Mouse (Mus musculus): Measurements from ENCODE around the gene Dnajc8. TPM values are rescaled to one million over a fixed set of nuclear protein-coding genes. Genes with fewer than 3 reads are reported as not detected.

The Dnajc8 gene
- 146 and 157 TPM in 2 replicates for polyA plus RNA-seq (2015; fragmentation: Nextera tagmentation; extraction: Ambion mirVana)

DNA sequence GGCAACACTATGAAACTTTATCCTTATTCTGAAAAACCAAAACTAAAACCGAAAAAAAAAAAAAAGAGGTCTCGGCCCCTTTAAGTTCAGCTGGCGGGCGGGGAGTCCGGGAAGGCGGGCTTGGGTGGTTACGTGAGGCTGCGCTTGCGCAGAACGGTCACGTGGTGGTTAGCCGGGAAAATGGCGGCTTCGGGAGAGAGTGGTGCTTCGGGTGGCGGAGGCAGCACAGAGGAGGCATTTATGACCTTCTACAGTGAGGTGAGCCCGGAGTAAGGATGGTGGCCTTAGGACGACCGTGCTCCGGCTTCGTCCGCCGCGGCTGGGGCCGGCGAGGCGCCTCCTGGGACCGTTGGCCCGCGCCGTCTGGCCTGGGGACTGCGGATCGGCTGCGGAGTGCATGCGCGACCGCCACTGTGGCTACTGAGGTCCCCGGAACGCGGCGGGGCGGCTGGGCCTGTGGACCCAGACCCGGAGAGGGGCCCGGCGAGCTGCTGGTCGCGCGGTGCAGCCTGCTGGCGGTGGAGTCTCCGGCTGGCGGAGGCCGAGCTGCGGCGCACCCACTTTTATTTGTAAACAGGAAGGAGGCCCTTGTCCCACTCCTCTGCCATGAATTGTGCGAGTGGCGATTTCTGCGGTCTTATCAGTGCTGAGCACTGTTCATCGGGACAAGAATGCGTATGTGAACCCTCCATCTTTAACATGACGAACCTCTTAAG, at the start of gene Dnajc8:
Dnajc8 (plus strand) TSS at position 145 of the 716 bp plus-strand sequence.
- H3K27me3 ChIP-seq: no peaks in the 10 kb centered on the region
- H3K9me3 ChIP-seq: no peaks in the 10 kb centered on the region
- H3K9ac ChIP-seq: peak within 1 kb of the TSS; percentile 82
- H3K27ac ChIP-seq: peak within 1 kb of the TSS; percentile 66
- H3K36me3 ChIP-seq: peaks cover 30% of the 10 kb centered on the region
- H3K4me2 ChIP-seq: peak within 1 kb of the TSS; percentile 70
- peaks cover 44% of the 10 kb centered on the region for H3K4me1 ChIP-seq
- H3K4me3 ChIP-seq: peak within 1 kb of the TSS; percentile 66
- ATAC-seq (ENCODE audit: borderline replicate concordance, extremely low read depth, low FRiP score, low TSS enrichment): peak; percentile 81
- WGBS: under 1% methylated on average over 59 of the region's 60 CpGs

DNA sequence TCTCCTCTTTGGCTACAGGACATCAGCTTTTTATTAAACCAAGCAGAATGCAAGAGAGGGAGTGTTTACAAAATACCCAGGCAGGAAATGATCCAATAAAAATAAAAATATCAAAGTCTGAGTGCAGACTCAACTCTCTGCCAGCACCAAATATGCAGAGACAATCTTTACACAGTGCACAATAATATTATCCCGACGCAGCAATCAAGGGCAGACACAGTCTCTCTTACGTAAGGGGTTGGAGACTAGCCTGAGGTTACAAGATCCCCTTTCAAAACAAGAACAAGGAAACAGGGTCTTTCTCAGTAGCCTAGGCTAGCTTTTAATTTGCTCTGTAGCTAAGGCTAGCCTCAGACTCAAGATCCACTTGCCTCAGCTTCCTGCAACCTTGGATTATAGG, 46.8 kb upstream of the Dnajc8 start:
- no peak overlapping the region for H3K27ac ChIP-seq
- H3K4me1 ChIP-seq: 0 out of 2 replicates have a peak, but pooled peaks cover 8% of the 10 kb centered on the region
- H3K9ac ChIP-seq: no peak overlapping the region

DNA sequence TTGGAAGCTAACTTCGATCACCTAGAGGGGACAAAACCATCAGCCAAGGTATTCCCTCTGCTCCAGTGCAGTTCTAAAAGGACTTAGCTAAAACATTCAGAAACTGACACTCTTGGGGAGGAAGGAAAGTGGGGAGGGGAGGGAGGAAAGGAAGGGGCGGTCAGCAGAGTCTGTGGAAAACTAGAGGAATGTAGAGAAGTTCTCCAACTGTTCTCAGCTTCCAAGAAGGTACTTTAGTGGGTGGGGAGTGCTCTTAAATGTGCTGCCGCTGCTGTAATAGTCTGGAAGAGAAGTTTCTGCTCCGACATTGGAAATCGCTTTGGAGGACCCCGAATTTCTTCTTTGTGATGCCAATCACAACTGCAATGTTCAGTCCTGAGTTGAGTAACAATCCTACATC, 46.4 kb upstream of the Dnajc8 start:
- H3K4me2 ChIP-seq: no peak overlapping the region
- H3K27me3 ChIP-seq: no peaks in the 10 kb centered on the region
- H3K9ac ChIP-seq: no peak overlapping the region
- no peak overlapping the region for H3K4me3 ChIP-seq
- H3K9me3 ChIP-seq: no peaks in the 10 kb centered on the region
- peaks cover 13% of the 10 kb centered on the region; the same call in 1 of the 2 replicates for H3K36me3 ChIP-seq
- 0 out of 2 replicates have a peak, but pooled peaks cover 8% of the 10 kb centered on the region for H3K4me1 ChIP-seq
- 53% methylated on average over 6 of the region's 6 CpGs for WGBS
- no peak for ATAC-seq (ENCODE audit: borderline replicate concordance, extremely low read depth, low FRiP score, low TSS enrichment)
- no peak overlapping the region for H3K27ac ChIP-seq

More for the DNA sequence above, 46.8 kb upstream of the Dnajc8 start:
- no peak for ATAC-seq (ENCODE audit: borderline replicate concordance, extremely low read depth, low FRiP score, low TSS enrichment)
- Histone ChIP-seq H3K4me2 (no peak overlapping the region), H3K36me3 (peaks cover 9% of the 10 kb centered on the region; the same call in 1 of the 2 replicates), H3K4me3 (no peak overlapping the region), H3K9me3 (no peaks in the 10 kb centered on the region), H3K27me3 (no peaks in the 10 kb centered on the region)
- 69% methylated on average over 3 of the region's 3 CpGs for WGBS

DNA sequence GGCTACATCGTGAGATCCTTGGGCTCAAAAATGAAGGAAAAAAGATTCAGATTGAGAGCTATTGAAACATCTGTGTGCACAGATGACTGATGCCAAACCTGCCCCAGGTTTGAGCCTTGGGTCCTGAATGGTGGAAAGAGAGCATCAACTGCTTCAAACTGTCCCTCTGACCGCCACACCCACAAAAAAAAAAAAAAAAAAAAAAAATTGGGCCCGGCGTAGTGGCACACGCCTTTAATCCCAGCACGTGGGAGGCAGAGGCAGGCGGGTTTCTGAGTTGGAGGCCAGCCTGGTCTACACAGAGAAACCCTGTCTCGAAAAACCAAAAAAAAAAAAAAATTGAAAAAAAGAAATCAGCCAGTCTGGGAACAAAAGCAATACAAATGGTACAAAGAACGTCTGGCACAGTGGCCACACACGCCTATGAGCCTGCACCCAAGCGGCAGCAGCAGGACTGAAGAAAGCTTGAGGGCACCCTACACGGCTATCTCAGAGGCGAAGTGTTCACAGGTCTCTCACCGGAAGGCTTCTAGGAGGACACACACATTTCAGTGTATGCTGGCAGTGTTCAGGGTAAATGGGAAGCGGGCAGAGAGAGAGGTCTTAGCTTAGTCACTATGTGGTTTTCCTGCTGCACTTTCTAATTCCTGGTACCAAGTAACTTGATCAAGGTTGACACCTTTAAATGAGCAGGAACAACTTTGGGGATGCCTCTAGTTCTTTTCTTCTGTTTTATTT, 44.9 kb upstream of the Dnajc8 start:
- H3K4me1 ChIP-seq: 0 out of 2 replicates have a peak, but pooled peaks cover 8% of the 10 kb centered on the region
- H3K4me3 ChIP-seq: no peak overlapping the region
- WGBS: 94% methylated on average over 15 of the region's 15 CpGs
- H3K9ac ChIP-seq: no peak overlapping the region
- H3K27me3 ChIP-seq: no peaks in the 10 kb centered on the region
- H3K4me2 ChIP-seq: no peak overlapping the region
- no peaks in the 10 kb centered on the region for H3K9me3 ChIP-seq
- peaks cover 21% of the 10 kb centered on the region for H3K36me3 ChIP-seq
- H3K27ac ChIP-seq: no peak overlapping the region
- ATAC-seq (ENCODE audit: borderline replicate concordance, extremely low read depth, low FRiP score, low TSS enrichment): no peak

DNA sequence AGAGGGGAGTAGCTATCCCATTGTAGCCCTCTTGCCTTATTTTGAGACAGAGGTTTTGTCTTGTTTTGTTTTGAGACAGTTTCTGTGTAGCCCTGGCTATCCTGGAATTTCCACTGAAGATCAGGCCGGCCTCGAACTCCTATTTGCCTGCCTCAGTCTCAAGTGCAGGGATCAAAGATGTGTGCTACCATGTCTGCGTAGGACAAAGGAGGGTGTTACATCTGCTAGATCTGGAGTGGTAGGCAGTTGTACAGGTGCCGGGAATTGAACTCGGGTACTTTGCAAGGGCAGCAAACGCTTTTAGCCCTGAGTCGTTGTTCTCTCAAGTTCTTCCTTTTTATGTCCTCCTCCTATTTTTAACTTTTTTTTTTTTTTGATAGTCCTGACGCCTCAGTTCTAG, 44.3 kb upstream of the Dnajc8 start:
- H3K4me2 ChIP-seq: no peak overlapping the region
- 0 out of 2 replicates have a peak, but pooled peaks cover 8% of the 10 kb centered on the region for H3K4me1 ChIP-seq
- no peaks in the 10 kb centered on the region for H3K9me3 ChIP-seq
- no peaks in the 10 kb centered on the region for H3K27me3 ChIP-seq
- ATAC-seq (ENCODE audit: borderline replicate concordance, extremely low read depth, low FRiP score, low TSS enrichment): no peak
- H3K9ac ChIP-seq: no peak overlapping the region
- 90% methylated on average over 8 of the region's 8 CpGs for WGBS
- H3K36me3 ChIP-seq: peaks cover 25% of the 10 kb centered on the region
- H3K4me3 ChIP-seq: no peak overlapping the region
- no peak overlapping the region for H3K27ac ChIP-seq

DNA sequence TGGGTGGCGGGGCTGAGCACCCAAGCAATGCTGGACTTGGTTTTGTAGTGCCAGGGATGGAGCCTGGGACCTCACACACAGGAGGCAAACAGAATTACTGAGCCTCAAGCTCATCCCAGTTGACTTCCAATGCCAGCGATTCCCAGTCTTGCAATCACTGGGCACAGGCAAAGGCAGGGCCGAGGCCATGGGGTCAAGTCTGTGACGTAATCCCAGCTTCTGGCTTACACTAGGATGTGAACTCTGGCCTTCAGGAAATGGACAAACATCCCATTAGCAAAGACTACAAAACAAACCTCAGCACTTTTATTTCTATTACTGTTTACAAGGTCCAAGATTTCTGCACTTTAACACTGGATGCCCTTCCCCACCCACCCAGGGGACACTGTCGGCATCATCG, 43.6 kb upstream of the Dnajc8 start:
- no peak for ATAC-seq (ENCODE audit: borderline replicate concordance, extremely low read depth, low FRiP score, low TSS enrichment)
- peaks cover 31% of the 10 kb centered on the region for H3K36me3 ChIP-seq
- WGBS: 69% methylated on average over 6 of the region's 6 CpGs
- no peaks in the 10 kb centered on the region for H3K27me3 ChIP-seq
- no peaks in the 10 kb centered on the region for H3K9me3 ChIP-seq
- no peak overlapping the region for H3K27ac ChIP-seq
- 0 out of 2 replicates have a peak, but pooled peaks cover 8% of the 10 kb centered on the region for H3K4me1 ChIP-seq
- no peak overlapping the region for H3K9ac ChIP-seq
- H3K4me2 ChIP-seq: no peak overlapping the region
- no peak overlapping the region for H3K4me3 ChIP-seq

DNA sequence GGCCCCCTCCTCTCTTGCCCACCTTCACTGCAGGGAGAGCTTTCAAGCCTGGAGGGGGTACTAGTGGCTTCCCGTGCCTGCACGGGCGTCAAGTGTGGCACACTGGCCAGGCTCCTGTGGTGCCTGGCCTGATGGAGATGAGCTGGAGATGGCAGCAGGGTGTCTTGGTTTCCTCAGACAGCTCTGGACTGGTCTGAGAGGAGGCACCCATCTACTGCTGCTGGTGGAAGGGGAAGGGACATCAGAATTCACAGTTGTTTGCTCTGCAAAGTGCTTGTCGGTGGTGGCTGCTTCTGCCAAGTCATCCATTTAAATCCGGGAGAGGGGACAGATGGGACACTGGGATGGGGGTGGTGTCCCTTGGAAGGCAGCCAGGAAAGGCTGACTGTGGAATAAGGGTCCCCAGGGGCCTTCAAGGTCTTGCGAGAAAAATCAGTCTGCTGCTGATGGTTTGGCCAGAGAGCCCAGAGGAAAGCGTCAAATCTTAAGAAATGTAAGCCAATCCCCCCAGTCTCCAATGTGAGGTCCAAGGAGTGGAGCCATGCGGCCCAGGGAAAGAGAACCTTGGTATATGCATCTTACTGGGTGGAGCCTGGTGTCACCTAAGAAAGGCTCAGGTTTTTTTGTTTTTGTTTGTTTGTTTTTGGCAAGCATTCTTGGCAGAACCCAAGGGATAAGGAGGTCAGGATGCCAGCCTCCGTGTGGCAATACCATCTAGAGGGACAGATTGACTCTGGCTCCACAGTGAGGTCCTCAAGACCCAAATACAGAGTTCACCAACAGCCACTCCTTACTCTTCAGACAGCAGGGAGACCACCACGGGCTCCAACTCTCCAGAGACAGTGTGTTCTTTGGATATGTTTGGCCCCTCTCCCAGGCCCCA, 42.9 kb upstream of the Dnajc8 start:
- Histone ChIP-seq H3K27me3 (no peaks in the 10 kb centered on the region), H3K27ac (no peak overlapping the region), H3K4me2 (no peak overlapping the region), H3K9me3 (no peaks in the 10 kb centered on the region), H3K9ac (no peak overlapping the region), H3K4me3 (no peak overlapping the region), H3K36me3 (peaks cover 37% of the 10 kb centered on the region), H3K4me1 (0 out of 2 replicates have a peak, but pooled peaks cover 8% of the 10 kb centered on the region)
- no peak for ATAC-seq (ENCODE audit: borderline replicate concordance, extremely low read depth, low FRiP score, low TSS enrichment)
- 47% methylated on average over 10 of the region's 10 CpGs for WGBS

DNA sequence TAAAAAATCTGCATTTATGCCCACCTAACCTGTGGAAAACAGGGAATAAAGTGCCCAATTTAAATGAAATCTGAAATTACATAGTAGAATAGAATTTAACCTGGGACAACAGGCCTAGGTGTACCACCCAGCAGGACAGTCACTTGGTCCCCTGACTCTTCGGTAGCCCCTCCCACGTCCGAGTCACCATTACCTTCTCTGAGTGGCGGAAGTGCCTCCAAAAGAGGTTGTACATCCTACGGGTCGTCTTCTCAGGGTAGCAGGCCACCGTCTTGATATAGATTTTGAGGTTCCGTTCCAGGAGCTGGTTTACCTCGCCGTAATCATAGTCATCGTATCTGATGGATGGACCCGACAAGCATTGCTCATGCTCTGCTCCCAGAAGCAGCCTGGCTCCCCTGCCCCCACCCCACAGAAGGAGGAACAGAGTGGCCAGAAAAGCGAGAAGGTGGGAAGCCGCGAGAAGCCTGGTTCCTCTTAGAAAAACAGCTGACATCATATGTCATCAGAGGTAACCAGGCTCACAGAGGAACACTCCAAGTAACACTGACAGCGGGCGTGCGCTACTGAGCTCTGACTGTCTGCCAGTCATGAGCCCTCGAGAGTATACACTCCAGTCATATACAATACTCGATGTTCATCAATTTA, 41.0 kb upstream of the Dnajc8 start:
- Histone ChIP-seq H3K36me3 (peaks cover 50% of the 10 kb centered on the region), H3K4me3 (no peak overlapping the region)
- ATAC-seq (ENCODE audit: borderline replicate concordance, extremely low read depth, low FRiP score, low TSS enrichment): no peak

DNA sequence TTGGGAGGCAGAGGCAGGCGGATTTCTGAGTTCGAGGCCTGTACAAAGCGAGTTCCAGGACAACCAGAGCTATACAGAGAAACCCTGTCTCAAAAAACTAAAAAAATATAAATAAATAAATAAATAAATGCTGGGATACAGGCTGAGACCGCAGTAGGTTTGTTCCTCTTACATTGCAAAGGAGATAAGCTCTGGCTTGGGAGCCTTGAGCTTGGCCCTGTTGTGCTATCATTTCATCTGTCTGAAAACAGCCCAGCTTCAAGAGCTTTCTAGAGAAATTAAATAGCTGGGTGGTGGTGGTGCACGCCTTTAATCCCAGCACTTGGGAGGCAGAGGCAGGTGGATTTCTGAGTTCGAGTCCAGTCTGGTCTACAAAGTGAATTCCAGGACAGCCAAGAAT, 33.7 kb upstream of the Dnajc8 start:
- 0 out of 2 replicates have a peak, but pooled peaks cover 4% of the 10 kb centered on the region for H3K4me1 ChIP-seq
- 92% methylated on average over 6 of the region's 6 CpGs for WGBS
- no peaks in the 10 kb centered on the region for H3K9me3 ChIP-seq
- H3K27me3 ChIP-seq: no peaks in the 10 kb centered on the region
- H3K36me3 ChIP-seq: peaks cover 20% of the 10 kb centered on the region
- no peak overlapping the region for H3K4me3 ChIP-seq
- no peak overlapping the region for H3K4me2 ChIP-seq
- no peak overlapping the region for H3K9ac ChIP-seq
- ATAC-seq (ENCODE audit: borderline replicate concordance, extremely low read depth, low FRiP score, low TSS enrichment): no peak
- no peak overlapping the region for H3K27ac ChIP-seq

More for the DNA sequence above, 41.0 kb upstream of the Dnajc8 start:
- Histone ChIP-seq H3K9ac (no peak overlapping the region), H3K27ac (no peak overlapping the region), H3K4me2 (no peak overlapping the region), H3K9me3 (no peaks in the 10 kb centered on the region), H3K27me3 (no peaks in the 10 kb centered on the region), H3K4me1 (0 out of 2 replicates have a peak, but pooled peaks cover 8% of the 10 kb centered on the region)
- 85% methylated on average over 20 of the region's 20 CpGs for WGBS

DNA sequence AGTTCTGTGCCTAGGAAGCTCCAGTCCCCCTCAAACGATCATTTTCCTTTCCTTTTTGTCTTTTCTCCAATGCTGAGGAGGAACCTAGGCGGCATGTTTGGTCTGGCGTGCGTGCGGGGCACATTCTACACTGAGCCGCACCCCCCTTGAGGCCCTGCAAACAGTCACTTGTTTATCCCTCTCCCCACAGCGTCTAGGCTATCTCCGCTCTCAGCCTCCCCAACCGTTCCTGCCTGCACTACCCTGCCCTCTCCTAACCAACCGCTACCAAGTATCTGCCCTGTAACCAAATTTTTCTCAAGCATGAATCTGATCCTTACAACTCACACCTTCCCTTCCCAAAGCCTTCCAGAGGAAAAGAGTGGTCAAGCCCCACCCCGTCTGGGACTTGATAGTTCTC, 32.0 kb upstream of the Dnajc8 start:
- Histone ChIP-seq H3K27me3 (no peaks in the 10 kb centered on the region), H3K27ac (no peak overlapping the region), H3K9ac (no peak overlapping the region), H3K4me2 (no peak overlapping the region), H3K4me1 (peaks cover 13% of the 10 kb centered on the region), H3K36me3 (peaks cover 9% of the 10 kb centered on the region; the same call in 1 of the 2 replicates), H3K4me3 (no peak overlapping the region), H3K9me3 (no peaks in the 10 kb centered on the region)
- no peak for ATAC-seq (ENCODE audit: borderline replicate concordance, extremely low read depth, low FRiP score, low TSS enrichment)
- 75% methylated on average over 11 of the region's 11 CpGs for WGBS
